Mouse (Mus musculus): ENCODE measurements around the gene Tmprss11f. TPM values are rescaled to one million over a fixed set of nuclear protein-coding genes. Genes with fewer than 3 reads are reported as not detected.

Gene Tmprss11f
- polyA plus RNA-seq, 1 experiment from 2014 or later = 0.04 TPM

GRCm38 (mm10) chr5:86518500-86518899, 113.7 kb downstream of the Tmprss11f start, which contains the start of gene Tmprss11g:
TSS of gene Tmprss11g (minus strand) at chr5:86518600.
- no peak within 1 kb of the TSS for H3K4me2 ChIP-seq (replicated peaks)
- no peak within 1 kb of the TSS for H3K27ac ChIP-seq
- H3K4me3 ChIP-seq (replicated peaks) = no peak within 1 kb of the TSS
- H3K4me1 ChIP-seq (replicated peaks) = no peaks in the 10 kb centered on the region
- ATAC-seq = no peak
- H3K9me3 ChIP-seq = no peaks in the 10 kb centered on the region
- no peak within 1 kb of the TSS for H3K9ac ChIP-seq
- no peaks in the 10 kb centered on the region for H3K36me3 ChIP-seq
- H3K27me3 ChIP-seq (replicated peaks) = no peaks in the 10 kb centered on the region
- 72% methylated on average over 9 of the region's 9 CpGs for WGBS

GRCm38 (mm10) chr5:86511538-86511937, 120.7 kb downstream of the Tmprss11f start:
- Histone ChIP-seq H3K9ac (no peak overlapping the region), H3K4me2 (replicated peaks) (no peak overlapping the region), H3K36me3 (no peaks in the 10 kb centered on the region), H3K27me3 (replicated peaks) (no peaks in the 10 kb centered on the region), H3K4me1 (replicated peaks) (no peaks in the 10 kb centered on the region), H3K9me3 (no peaks in the 10 kb centered on the region), H3K4me3 (replicated peaks) (no peak overlapping the region), H3K27ac (no peak overlapping the region)
- 81% methylated on average over 5 of the region's 5 CpGs for WGBS
- ATAC-seq = no peak

GRCm38 (mm10) chr5:86493453-86493852, 138.8 kb downstream of the Tmprss11f start:
- no peak for ATAC-seq
- WGBS = 64% methylated on average over 1 of the region's 1 CpGs

GRCm38 (mm10) chr5:86482562-86482961, 149.7 kb downstream of the Tmprss11f start:
- Histone ChIP-seq H3K9ac (no peak overlapping the region), H3K27ac (no peak overlapping the region), H3K4me2 (replicated peaks) (no peak overlapping the region), H3K27me3 (replicated peaks) (no peaks in the 10 kb centered on the region), H3K4me3 (replicated peaks) (no peak overlapping the region), H3K9me3 (no peaks in the 10 kb centered on the region), H3K36me3 (no peaks in the 10 kb centered on the region), H3K4me1 (replicated peaks) (no peaks in the 10 kb centered on the region)
- WGBS = 66% methylated on average over 2 of the region's 2 CpGs
- no peak for ATAC-seq

More at GRCm38 (mm10) chr5:86493453-86493852, 138.8 kb downstream of the Tmprss11f start:
- Histone ChIP-seq H3K4me1 (replicated peaks) (no peaks in the 10 kb centered on the region), H3K9me3 (no peaks in the 10 kb centered on the region), H3K36me3 (no peaks in the 10 kb centered on the region), H3K4me3 (replicated peaks) (no peak overlapping the region), H3K27ac (no peak overlapping the region), H3K9ac (no peak overlapping the region), H3K4me2 (replicated peaks) (no peak overlapping the region), H3K27me3 (replicated peaks) (no peaks in the 10 kb centered on the region)

- Histone ChIP-seq H3K27ac (no peak overlapping the region), H3K36me3 (no peaks in the 10 kb centered on the region), H3K4me2 (replicated peaks) (no peak overlapping the region), H3K4me1 (replicated peaks) (no peaks in the 10 kb centered on the region), H3K9me3 (no peaks in the 10 kb centered on the region), H3K9ac (no peak overlapping the region), H3K27me3 (replicated peaks) (no peaks in the 10 kb centered on the region), H3K4me3 (replicated peaks) (no peak overlapping the region)
- no peak for ATAC-seq
- 83% methylated on average over 1 of the region's 1 CpGs for WGBS
These were observed 150.2 kb downstream of the Tmprss11f start for GRCm38 (mm10) chr5:86482031-86482430.

- no peaks in the 10 kb centered on the region for H3K36me3 ChIP-seq
- no peaks in the 10 kb centered on the region for H3K9me3 ChIP-seq
- peak; percentile 82 for ATAC-seq
- no peak overlapping the region for H3K9ac ChIP-seq
- H3K27me3 ChIP-seq (replicated peaks) = no peaks in the 10 kb centered on the region
- H3K4me1 ChIP-seq (replicated peaks) = no peaks in the 10 kb centered on the region
- no peak overlapping the region for H3K4me2 ChIP-seq (replicated peaks)
- no peak overlapping the region for H3K4me3 ChIP-seq (replicated peaks)
- H3K27ac ChIP-seq = no peak overlapping the region
- WGBS = 59% methylated on average over 9 of the region's 9 CpGs
These were observed 158.4 kb downstream of the Tmprss11f start for GRCm38 (mm10) chr5:86473859-86474258.

Other genes with a start within 250 kb of the Tmprss11f start
- gene Tmprss11a, start 163.4 kb downstream of the Tmprss11f start, polyA plus RNA-seq (2015; fragmentation: Nextera tagmentation; extraction: Ambion mirVana) = 0.06 TPM in 1 of 2 replicates, not detected in the other
- not detected in 2 replicates for gene Tmprss11g, start 113.8 kb downstream of the Tmprss11f start, polyA plus RNA-seq (2015; fragmentation: Nextera tagmentation; extraction: Ambion mirVana)
- gene Tmprss11b, start 43.9 kb upstream of the Tmprss11f start, polyA plus RNA-seq (2015; fragmentation: Nextera tagmentation; extraction: Ambion mirVana) = not detected in 2 replicates
- gene Tmprss11e, start 113.4 kb upstream of the Tmprss11f start, polyA plus RNA-seq (2015; fragmentation: Nextera tagmentation; extraction: Ambion mirVana) = not detected in 2 replicates
- gene Ythdc1, start 171.8 kb upstream of the Tmprss11f start, polyA plus RNA-seq (2015; fragmentation: Nextera tagmentation; extraction: Ambion mirVana) = 31.5 and 35.2 TPM in 2 replicates